Mouse (Mus musculus) cerebellum, postnatal 14 days (tissue): ENCODE measurements around the gene Shf.

ENCODE experiments used
- DNase-seq, 2 experiments: peaks; one replicate each; pipeline ENCODE4 v3.0.0; 2021; ENCODE audit warnings: mixed read lengths in 2 of 2

Shf gene

DNA sequence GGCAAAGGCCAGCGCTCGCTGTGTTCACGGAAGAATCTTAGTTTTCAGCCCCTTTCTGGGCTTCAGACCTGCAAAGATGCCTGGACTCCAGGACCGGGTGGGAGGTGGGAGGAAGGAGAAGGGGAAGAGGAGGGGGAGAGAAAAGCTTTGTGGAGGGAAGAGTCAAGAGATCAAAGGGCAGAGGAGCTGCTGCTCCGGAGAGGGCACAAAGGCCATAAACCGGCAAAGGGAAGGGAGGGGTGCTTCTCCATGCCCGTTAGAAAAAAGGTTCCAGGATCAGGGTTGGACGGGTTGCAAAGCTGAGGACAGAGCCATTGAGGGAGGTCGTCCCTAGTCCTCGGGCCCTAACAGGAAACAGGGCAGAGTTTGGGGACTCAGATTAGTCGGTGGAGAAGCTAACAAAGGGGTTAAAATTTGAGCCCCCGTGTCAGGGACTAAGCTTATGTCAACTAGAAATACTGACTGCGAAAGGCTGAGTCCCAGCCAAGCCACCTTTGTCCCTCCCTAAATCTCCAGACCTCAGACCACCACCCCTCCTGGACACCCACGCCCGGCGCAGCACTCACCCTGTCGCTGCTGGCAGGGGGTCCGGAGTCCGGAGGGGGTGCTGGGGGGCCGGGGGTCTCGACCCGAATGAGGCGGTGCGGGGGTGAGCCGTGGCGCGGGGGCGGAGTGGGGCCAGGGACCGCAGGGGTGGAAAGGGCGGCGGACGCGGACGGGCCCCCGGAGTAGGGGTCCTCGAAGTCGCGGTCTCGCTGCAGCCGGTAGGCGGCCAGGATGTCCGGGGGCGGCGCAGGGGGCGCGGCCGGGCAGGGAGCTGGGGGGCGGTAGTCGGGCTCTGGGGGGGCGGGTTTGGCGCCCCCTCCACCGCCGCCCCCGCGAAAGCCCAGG, 636 bp downstream of the Shf start:
- peak; percentile 57 to 68 for DNase-seq

- peak in 1 of 2 experiments; percentile 45 for DNase-seq
Observed at GRCm38 (mm10) chr2:122367701-122368080, 1.3 kb downstream of the Shf start.

DNA sequence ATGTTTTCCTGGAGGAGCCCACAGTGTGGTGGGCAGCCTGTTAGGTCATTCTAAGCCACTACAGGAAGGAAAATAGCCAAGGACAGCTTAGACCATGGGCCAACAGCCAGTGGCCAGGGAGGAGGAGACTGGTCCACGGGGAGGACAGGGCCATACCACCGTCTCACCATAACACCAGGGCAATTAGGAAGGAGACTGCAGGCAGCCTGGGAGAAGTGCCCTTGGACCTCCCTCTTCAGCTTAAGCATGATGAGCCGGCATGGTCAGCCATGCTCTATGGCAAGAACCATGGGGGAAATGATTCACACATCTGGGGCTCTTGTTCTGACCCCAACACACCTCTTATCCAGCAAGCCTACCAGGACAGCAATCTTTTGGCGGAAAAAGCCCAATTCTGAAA, 1.8 kb downstream of the Shf start:
- DNase-seq, result peak; percentile 78 to 82

DNA sequence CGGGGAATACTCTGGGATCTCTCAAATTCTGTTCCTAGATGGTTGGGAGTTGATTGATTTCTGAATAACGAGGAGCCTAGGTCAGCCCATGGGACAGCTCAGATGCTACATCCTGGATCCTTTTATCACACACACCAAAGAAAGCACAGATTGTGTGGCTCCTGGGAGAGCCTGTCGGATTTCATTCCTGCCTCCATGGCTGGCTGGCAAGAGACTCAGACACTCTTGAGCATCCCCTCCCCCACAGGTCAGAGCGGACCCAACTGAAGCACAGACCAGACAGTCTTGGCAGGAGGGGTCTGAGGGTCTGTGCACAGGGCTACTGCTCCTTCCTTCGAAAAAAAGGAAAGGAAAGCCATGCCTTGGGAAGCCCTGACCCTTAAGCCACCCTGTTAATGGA, 2.3 kb downstream of the Shf start:
- DNase-seq, result peak; percentile 88 to 91

GRCm38 (mm10) chr2:122366039-122366438, 2.9 kb downstream of the Shf start:
- peak; percentile 93 to 98 for DNase-seq

DNA sequence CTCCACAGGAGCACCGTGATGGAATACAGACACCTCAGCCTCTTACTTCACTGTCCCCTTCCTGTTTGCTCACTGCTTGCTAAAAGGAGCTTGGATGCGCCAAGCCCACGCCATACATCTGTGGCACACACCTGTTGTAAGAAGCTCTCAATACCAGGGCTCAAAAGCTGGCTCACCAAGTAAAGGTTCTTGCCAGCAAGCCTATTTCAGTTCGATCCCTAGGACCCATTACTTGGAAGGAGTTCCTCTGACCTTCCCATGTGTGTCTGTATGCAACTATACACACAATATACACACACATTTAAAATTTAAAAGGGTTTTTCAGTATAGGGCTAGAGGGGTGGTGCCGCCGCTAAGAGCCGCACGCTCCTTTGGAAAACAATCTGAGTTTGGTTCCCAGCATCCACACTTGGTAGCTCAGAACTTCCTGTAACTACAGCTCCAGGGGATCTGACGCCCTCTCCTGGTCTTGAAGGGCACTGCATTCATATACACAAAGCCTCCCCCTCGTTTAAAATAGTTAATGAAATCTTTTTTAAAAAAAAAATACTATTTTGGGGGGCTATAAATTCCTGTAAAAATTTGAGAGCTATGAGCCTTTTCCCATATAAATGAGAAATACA, 3.6 kb downstream of the Shf start:
- DNase-seq, result peak; percentile 56 to 63

GRCm38 (mm10) chr2:122364352-122364944, 4.5 kb downstream of the Shf start:
- peak in 1 of 2 experiments; percentile 38 for DNase-seq

DNA sequence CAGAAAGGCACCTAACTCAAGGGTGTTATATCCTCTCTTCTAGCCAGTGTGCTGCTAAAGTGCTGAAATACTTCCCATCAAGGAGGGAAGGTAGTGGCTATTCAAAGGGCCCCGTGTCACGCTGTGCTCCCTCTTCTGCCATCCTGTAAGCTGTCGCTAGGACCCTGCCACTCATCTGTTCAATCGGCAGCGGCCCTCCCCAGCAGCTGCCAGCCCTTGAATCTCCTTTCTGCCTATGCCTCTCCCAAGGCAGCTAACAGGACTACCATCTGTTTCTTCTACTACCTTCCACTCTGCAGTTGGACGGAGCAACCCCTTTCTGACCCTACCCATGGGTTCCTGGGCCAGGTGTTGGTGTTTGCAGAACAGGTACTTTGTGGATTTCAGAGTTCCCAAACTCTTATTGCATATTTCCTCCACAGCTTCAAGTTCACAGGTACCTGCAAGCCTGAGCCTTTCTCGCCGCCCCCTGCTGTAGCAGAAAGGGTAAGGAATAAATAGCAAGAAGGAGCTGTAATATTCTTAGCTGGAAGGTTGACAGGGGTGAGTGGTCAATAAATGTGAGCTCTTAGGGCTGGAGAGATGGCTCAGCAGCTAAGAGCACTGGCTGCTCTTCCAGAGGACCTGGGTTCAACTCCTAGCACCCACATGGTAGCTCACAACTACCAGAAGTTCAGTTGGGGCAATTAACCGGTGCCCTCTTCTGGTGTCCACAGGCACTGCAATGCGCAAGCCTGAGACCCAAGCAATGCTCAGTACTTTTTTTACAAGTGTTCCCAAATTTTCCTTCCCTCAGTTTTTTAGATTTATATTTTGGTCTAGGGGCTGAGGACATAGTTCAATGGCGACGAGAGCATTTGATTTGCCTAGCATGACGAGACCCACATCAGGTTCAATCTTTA, 6.1 kb downstream of the Shf start:
- DNase-seq, result peak; percentile 58 to 61

GRCm38 (mm10) chr2:122361868-122362621, 6.9 kb downstream of the Shf start:
- peak; percentile 65 to 75 for DNase-seq

- peak in 1 of 2 experiments; percentile 35 for DNase-seq
Observed at GRCm38 (mm10) chr2:122361181-122361580, 7.8 kb downstream of the Shf start.

DNA sequence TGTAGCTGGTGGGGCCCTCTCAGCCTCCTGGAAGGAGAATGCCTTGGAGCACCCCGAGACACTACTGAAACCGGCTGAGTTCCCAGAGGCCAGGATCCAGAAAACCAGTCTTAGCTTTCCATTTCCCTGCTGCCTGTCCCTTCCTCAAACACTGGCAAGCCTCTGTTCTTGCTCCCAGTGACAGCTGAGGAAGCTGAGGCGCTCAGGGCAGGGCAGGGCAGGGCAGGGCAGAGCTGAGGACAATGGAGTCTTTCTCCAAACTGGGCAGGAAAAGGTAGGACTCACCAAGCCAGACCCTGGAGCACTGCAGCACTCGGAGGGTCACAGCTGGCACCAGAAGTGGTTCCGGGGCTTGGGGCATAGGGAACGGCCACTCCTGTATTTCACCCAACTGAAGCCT, 8.7 kb downstream of the Shf start:
- DNase-seq, result peak in 1 of 2 experiments; percentile 20

DNA sequence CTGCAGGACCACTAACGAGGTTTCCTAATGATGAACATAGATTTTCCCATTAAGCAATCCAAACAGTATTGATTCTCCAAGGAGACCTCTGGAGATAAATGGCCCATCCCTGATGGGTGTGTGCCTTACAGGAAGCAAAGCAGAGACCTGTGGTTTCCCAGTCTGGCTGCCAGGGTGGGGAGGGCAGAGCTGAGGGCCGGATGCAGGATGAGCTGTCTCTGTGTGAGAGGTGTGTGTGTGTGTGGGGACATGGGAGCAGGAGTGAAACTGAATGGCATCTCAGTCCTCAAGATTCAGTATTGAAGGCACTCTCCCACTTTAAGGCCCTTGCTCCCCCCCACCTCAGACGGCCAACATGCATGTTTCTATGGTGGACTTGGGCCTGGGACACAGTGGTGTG, 12.8 kb downstream of the Shf start:
- DNase-seq, result peak; percentile 28 to 37

DNA sequence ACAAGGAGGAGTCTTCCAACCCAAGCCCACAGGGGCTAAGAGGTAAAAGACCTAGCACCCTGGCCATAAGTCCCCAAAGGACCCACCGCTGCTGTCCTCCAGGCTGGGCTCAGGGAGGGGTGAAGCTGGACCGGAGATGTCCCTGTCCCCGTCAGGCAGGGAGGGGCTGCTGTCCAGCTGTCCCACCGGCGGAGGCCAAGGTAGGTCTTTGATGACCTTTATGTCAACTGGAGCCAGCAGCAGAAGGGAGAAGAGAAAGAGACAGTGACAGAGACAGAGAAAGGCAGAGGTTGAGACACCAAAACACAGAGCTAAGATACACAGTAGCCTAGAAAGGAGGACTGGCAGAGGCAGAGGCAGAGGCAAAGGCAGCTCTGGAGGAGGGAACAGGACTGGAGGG, 13.6 kb downstream of the Shf start:
- peak in 1 of 2 experiments; percentile 27 for DNase-seq

DNA sequence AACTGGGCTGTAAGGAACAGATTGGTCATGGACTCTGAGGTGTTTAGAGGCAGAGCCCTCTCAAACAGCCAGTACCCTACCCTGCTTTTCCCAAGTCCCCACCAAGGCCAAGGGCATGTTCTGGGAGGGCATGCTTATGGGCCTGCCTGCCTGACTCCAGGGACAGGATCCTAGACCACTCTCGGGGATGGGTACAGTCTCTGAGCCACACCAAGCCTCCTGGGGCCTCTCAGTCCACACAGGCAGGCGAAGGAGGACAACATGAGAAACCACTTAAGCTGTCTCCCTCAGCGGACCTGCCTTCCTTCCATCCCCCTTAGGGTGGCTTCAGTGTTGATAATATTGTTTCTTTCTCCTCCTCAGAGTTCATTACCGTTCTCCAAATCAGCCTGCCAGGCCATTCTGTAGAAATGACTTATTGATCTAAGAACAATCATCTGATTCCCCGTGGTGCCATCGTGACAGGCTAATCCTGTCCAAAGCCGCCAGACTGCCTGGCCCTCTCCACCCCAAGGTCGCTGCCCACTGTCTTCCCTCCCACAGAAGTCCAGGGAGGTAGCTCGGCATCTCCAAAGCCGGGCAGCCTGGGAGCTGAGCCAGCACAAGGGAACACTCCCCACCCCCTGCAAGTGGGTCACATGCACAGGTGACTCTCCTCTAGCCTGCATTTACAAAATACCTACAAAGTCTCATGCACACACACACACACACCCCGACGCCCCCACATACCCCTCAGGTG, 14.6 kb downstream of the Shf start:
- DNase-seq, result peak; percentile 66 to 72

- DNase-seq, result peak; percentile 33 to 36
Observed at GRCm38 (mm10) chr2:122353765-122354164, 15.2 kb downstream of the Shf start.

DNA sequence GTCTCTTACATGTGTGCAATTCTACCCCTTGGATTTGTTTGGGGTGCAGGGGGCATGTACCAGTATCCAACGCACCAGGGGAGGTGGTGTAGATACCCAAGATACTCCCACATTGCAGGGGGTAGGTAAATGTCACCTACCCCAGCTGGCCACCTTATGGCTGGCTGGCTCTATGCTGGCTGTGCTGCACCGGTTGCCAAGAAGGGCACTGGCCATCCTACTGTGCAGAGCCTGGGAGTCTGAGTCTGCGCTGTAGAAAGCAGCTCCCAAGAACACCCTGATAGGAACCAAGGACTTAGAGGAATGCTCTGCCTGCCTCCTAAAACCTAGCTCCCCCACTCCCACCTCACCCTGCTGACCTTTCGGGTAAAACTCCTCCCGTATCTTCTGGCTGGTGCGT, 16.0 kb downstream of the Shf start:
- peak; percentile 52 to 67 for DNase-seq

DNA sequence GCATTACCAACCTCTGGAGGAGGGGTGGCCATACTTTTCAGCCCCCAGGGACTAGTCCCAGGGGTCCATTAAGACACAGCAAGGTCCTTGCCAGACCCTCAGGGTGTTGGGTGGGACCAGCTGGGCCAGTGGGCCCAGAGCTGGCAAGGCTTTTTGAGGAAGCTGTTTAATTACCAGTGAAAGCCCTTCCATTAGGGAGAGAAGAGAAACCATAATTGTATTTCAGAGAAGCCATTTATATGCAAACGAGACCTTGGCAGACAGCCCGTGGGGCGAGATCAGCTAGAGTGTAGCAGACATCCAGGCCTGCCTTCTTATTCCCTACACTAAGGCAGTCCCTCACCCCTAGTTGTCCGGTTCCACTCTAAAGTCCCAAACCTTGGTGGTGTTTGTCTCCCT, 17.0 kb downstream of the Shf start:
- peak; percentile 76 to 83 for DNase-seq

GRCm38 (mm10) chr2:122351156-122351930, 17.6 kb downstream of the Shf start:
- DNase-seq, result peak; percentile 50 to 56

- peak; percentile 41 to 66 for DNase-seq
Observed at GRCm38 (mm10) chr2:122349136-122349785, 19.7 kb downstream of the Shf start.
